Mouse (Mus musculus) frontal cortex, adult 2 months (tissue): ENCODE results near the gene Cpd. TPM values are rescaled to one million over a fixed set of nuclear protein-coding genes. Genes with fewer than 3 reads are reported as not detected.

Experiments used
- DNase-seq, 2 experiments: peaks; one replicate each; pipeline ENCODE4 v3.0.0; 2022; ENCODE audit warnings: low spot score in 1 of 2; ENCODE audit errors: extremely low spot score in 1 of 2
- polyA plus RNA-seq: library from polyadenylated mRNA; depleted of rRNA; stranded (reverse); fragments of >200 nt; gene quantifications from 2 replicates; pipeline ENCODE4 v1.2.3, GENCODE M21; 2012; rRNA removed

The Cpd gene
- polyA plus RNA-seq, 1 experiment = 32.8 TPM

DNA sequence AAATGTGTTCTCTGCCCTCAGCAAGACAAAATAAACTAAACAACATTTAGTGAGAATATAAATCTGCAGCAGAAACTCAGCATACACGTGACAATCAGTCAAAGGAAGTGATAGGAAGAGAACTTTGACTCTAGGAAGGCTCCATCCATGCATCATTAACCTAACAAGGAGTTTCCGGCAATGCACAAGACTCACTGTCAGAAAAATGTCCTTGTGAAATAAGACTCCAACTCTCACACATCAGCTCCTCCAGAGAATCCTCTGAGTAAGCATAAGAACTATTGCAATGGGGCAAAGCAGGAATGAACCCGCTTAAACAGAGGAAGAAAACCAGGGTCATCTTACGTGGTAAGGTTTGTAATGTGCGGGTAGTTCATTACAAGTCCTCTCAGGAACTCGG is 49.6 kb downstream of the Cpd start:
- DNase-seq = no peak

DNA sequence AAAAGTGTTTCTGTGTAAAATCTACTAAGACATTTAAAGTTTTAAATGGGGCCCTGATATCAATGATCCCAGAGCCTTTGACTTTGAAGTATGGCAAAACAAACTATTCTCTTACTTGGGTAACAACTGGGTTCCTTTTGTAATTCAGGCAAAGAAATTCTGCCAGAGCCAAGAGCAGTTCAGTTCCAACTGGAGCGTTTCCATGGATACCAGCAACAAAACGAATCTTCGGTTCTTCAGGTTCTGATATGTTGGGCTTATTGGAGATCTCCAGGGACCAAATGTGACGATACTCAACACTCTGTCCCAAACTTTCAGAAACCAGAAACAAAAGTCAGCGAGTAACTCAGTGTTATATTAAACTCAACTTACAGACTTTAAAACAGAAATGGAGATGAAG is 51.5 kb downstream of the Cpd start:
- DNase-seq = peak in 1 of 2 experiments; percentile 27

DNA sequence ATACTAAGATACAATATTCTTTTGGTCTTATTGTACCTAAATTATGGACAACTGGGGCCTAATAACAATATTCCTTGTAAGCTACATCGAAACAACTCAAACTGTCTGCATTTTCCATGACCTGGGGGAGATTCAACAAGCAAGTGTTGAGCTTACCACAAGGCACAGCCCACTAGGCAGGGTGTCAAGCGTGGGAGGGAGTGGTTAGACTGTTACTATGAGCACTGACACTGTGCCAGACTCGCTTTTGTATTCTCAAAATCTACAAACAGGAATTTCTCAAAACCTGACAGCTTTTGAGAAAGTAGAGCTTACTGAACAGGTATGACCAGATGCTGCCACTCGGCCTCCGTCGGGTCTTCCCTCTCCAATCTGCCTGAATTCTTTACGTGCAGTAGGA is 55.5 kb downstream of the Cpd start:
- DNase-seq = peak in 1 of 2 experiments; percentile 21

DNA sequence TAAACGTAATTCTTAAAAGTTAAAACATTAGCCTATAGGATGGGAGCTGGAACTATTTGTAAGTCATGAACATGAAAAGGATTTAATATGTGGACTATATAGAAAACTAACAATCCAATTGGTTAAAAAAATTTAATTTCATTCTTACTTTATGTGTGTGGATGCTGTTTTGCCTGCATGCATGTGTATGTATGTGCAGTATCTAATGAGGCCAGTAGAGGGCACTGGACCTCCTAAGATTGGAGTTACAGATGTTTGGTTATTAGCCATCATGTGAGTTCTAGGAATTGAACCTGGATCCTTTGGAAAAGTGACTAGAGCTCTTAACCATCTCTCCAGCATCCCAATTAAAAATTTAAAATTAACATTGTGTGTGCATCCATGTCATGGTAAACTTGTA is 57.6 kb downstream of the Cpd start:
- DNase-seq = peak in 1 of 2 experiments; percentile 79

DNA sequence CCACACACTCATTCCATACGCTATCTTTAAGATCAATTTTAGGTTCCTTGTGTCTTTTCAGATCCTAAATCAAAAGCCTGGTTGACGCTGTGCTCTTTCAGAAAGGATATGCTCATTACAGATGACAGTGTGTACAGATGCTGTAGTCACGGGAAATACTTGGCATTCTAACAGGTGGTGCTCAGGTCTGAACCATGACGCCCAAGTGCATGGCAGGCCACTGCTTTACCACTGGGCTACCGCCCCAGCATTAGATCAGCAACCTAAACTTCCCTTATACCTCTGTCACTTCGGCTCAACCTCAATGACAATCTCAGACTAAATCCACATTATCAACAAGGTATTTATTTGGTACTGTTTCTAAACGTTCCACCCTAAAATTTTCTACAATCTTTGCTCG is 71.3 kb downstream of the Cpd start:
- DNase-seq = no peak

DNA sequence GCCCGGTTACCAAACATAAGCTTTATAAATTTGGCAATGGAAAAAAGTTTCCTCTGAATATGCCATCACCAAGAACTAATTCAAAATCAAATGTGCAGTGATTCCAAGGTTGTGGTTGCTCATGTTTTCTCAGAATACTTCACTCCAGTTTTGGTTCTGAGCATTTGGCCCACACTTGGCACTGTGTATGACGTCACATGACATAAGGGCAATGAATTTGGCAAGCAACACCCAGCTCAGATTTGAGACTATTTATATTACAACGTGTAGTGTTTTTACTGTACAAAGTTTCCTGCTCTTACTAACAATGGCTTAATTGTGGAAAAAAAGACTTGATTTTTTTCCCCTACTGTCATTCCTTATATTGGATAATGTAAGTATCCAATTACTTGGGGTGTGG is 73.0 kb downstream of the Cpd start:
- no peak for DNase-seq

DNA sequence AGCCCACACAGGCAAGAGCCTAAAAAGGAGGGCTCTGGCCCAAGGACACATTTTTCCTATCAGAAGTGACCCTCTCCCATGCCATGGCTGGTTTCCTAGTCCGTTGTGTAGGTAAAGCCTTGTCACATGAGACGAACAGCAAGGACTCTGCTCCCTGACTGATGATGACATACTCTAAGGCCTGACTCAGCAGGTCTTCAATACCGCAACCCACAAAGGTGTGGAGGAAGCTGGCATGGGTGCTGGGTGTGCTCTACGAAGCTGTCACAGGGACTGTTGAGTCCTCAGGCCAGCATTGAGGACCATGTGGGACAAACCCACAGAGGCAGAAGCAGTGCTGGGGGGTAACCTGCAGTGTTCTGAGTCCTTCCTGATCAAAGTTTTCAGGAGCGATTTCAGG is 76.3 kb downstream of the Cpd start:
- DNase-seq = no peak

DNA sequence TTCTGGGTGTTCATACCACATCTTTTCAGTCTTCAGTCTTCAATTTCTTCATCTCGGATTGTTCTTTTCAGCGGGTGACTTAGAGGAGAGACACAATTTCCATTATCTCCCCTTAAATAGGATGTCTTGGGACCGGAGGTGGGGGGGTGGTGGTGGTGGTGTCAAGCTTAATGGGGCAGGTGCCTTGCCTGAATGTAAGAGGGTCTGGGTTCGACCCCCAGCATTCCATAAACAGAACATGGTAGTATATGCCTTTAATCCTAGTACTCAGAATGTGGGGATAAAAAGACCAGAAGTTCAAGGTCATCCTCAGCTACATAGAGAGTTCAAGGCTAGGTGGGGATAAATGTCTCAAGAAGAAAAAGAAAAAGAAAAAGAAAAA is 83.1 kb downstream of the Cpd start:
- DNase-seq = no peak

DNA sequence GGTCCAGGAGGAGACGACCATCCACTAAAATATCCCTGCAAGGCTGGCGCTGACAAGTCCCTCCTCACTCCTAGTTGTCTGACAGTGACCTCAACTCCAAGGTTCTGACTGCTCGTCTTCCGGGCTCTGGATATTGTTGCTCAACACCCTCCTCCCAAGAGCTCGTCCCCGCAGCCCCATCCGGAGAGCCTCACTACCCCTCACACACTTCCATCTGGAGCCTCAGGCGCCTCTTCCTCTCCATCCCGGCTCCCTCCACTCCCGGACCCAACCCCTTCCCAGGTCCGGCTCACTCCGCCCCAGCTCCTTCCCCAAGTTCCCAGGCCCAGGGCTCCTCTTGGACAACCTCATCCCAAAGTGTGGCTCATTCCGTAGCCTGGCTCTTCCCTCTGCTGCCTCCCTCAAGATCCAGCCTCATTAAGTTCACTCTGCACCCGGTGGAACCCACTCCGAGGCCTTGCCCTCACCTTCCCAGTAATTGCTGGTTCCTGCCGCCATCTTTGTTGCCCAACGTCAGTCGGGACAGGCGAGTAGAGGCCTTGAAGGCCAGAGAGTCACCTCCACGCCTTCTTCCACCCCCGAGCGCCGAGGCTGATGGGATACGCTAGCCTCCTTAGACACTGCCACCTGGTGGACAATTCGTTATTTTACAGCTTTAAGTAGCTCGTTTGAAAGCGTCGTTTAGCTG is 83.6 kb downstream of the Cpd start, which contains the start of gene Gosr1:
Gosr1 (minus strand) TSS at position 527 of the 688 bp plus-strand sequence.
- DNase-seq = peak; percentile 84 to 99

DNA sequence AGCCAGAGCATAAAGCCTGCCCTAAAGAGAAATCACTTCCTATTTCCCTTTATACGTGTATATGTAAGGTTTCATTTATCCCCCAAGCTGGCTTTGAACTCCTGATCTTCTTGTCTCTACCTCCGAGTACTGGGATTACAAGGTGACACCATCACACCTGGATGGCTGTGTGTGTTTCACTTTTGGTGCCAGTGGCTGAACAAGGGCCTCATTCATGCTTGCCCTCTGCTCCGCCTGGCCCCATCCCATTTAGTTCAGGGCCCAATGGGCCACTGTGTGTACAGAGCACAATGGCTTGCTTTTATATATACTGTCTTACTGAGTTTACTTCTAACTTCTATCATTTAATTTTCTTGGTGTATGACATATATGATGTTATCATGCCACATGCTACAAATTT is 94.5 kb downstream of the Cpd start:
- no peak for DNase-seq

DNA sequence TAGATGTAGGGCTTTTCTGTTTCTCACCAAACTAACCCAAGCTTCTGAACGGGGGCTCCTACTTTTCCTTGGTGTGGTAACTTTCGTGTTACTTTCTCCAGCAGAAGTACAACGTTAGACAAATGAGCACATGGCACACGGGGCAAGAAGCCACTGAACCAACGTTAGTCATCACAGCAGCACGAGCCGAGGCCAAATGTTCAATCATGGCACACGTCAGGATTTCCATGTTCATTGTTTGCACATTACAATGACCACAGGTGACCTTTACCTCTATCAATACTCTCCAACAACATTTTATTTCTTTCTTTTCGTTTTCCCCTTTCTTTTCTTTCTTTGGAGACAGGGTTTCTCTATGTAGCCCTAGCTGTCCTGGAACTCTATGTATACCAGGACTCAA is 98.0 kb downstream of the Cpd start:
- DNase-seq = no peak

DNA sequence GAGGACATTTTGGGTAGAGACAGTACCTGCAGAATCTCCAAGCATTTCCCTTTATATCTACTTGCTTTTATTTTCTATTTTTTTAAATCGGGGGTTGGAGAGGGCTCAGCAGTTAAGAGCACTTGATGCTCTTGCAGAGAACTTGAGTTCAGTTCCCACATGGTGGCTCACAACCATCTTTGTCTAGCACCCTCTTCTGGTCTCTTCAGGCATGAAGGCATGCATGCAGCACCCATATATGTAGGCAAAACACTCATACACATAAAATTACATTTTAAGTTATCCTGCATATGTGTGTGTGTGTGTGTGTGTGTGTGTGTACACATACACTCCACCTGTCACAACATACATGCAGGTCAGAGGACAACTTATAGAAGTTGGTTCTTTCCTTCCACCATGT is 100.9 kb downstream of the Cpd start:
- no peak for DNase-seq

DNA sequence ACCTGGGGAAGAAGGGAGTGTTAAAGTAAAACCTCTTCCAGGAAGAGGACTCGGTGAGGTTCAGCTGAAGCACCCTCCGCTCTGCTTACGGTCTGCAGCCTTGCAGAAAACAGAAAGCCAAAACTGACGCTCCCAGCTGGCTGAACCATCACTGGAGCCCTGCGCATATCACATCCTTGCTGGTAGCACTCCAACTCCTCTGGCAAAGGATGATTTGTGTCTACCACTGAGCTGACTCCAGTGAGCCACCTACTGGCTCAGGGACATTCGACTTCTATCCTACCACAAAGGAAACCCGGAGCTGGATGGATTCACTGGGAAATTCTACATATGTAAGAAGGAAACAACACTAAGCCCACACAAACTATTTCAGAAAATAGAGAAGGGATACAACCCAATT is 102.3 kb downstream of the Cpd start:
- DNase-seq = peak; percentile 57 to 76

DNA sequence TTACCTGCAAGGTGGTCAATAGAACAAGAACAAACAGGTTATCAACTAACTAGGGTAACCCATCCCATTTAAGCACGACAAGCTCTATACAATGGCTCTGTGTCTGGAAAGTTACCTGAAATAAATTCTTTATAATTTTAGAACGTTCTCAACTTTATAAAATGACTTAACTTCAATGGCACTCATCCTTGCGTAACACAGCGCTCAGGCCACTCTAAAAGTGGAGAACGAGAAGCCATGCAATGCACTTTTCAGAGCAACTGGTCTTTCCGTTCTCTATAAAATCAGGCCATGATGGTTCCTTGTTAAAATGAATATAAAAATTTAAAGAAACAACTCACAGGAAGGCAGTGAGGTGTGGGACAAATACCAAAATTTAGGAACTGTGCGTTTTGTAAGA is 104.3 kb downstream of the Cpd start:
- DNase-seq = no peak

DNA sequence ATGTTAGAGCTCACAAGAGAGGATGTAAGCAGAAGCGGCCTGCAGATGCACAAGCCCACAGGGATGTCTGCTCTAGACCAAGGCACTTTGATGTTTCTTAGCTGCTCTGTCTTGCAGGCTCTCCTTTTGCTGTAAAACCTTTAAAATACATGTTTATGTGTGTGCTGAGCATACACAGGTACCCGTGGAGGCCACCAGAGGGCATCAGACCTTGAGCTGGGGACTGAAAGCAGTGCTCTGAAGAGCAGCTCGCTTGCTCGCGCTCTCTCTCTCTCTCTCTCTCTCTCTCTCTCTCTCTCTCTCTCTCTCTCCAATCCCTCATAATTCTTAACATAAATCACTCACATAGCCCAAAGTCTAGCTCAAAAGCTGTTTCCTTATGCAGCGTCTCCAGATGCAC is 107.7 kb downstream of the Cpd start:
- no peak for DNase-seq

DNA sequence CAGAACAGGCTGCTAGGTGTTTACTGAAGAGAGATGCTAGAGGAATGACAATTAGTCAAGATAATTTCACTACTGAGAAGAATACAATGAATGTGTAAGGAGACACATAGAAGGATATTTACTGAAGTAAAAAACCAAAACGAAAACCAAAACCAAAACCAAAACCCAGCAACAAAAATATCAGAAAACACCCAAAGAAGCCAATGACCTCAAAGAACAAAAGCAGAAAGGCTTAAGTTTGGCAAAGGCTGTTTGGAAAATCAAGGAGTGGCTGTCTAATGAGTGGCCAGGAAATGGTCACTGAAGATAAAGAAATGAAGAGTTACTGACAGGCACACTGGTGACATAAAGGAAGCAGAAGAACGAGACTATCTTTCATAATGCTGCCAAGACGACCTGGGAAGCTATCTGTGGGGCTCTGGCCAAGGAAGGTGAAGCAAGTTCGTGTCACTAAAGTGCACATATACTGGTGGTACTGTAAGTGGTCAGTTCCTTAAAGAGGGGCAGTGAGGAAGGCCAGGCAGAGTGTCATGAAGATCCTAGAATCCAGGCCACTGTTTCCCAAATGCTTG is 111.0 kb downstream of the Cpd start:
- DNase-seq = no peak

DNA sequence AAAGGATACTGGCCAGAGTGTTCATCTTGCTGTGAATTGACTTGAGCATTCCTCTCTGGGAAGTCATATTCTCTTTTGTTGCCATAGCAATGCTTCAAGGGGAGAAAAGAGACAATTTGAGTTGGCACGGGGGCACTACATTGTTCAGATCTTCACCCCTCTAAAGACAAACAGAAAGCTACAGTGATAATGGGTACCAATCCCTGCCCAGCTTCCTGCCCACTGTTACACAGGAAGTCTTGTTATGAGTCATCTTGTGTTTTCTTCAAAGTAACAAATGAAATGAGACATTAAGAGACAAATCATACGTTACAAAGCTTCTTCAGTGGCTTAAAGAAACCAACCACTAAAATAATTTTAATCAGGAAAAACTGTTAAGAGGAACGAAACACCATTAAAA is 112.3 kb downstream of the Cpd start:
- DNase-seq = no peak

DNA sequence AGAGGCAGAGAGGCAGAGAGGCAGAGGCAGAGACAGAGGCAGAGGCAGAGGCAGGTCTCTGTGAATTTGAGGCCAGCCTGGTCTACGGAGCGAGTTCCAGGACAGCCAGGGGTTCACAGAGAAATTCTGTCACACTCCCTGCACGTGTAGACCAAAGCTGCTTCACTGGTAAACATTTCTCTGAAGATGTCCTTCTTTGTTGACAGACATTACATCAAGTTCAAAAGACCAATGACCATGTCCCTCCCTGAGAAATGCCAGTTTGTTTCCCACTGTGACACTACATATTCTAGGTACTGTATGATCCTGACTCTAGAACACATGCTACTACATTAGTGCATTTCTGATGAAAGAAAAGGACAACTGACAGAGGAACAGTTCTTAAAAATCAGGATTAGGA is 116.2 kb downstream of the Cpd start:
- DNase-seq = no peak

Other genes starting within 250 kb of the Cpd start
- gene Abr, start 224.7 kb downstream of the Cpd start, polyA plus RNA-seq = 291 and 312 TPM in 2 replicates
- 2.5 and 2.6 TPM in 2 replicates for gene Bhlha9, start 174.5 kb downstream of the Cpd start, polyA plus RNA-seq
- 0.10 and 0.23 TPM in 2 replicates for gene Trarg1, start 167.2 kb downstream of the Cpd start, polyA plus RNA-seq
- gene Gosr1, start 83.4 kb downstream of the Cpd start, polyA plus RNA-seq = 27.9 and 28.7 TPM in 2 replicates
- gene Tmigd1, start 55.1 kb upstream of the Cpd start, polyA plus RNA-seq = 0.11 TPM in 1 of 2 replicates, not detected in the other
- gene Blmh, start 77.8 kb upstream of the Cpd start, polyA plus RNA-seq = 39.8 and 41.7 TPM in 2 replicates
- 0.19 and 0.20 TPM in 2 replicates for gene Slc6a4, start 151.6 kb upstream of the Cpd start, polyA plus RNA-seq
- 11.5 and 11.6 TPM in 2 replicates for gene Nsrp1, start 231.4 kb upstream of the Cpd start, polyA plus RNA-seq